Mouse (Mus musculus) heart, embryonic 10.5 days (tissue): ENCODE data around the gene Polr2c. TPM values are rescaled to one million over a fixed set of nuclear protein-coding genes. Genes with fewer than 3 reads are reported as not detected.

Experiments used
- DNase-seq: peaks from one replicate; pipeline ENCODE4 v3.0.0-alpha.2; 2017; ENCODE audit warnings: low spot score
- H3K27ac ChIP-seq: fragments of 300-500 bp; sonication (generic); 2 replicates; pipeline ENCODE4 v1.5.1; 2016; ENCODE audit warnings: mild to moderate bottlenecking
- H3K27me3 ChIP-seq: fragments of 300-500 bp; sonication (generic); 2 replicates; pipeline ENCODE4 v1.6.1; 2016; ENCODE audit warnings: mild to moderate bottlenecking; ENCODE audit not compliant: poor library complexity, insufficient read depth, severe bottlenecking
- H3K36me3 ChIP-seq: fragments of 300-500 bp; sonication (generic); 2 replicates; pipeline ENCODE4 v1.6.1; 2016; ENCODE audit warnings: mild to moderate bottlenecking, moderate library complexity
- H3K4me1 ChIP-seq: fragments of 300-500 bp; sonication (generic); 2 replicates; pipeline ENCODE4 v1.6.1; 2016; ENCODE audit warnings: mild to moderate bottlenecking
- H3K4me3 ChIP-seq: fragments of 300-500 bp; sonication (generic); 2 replicates; pipeline ENCODE4 v1.5.1; 2016; ENCODE audit warnings: mild to moderate bottlenecking, moderate library complexity
- H3K9me3 ChIP-seq: fragments of 300-500 bp; sonication (generic); 2 replicates; pipeline ENCODE4 v1.6.1; 2016; ENCODE audit warnings: mild to moderate bottlenecking, moderate library complexity
- WGBS: fragments of 180-500 bp; shearing (Covaris S2); methylation state at CpG from one replicate; pipeline ENCODE4 v1.1.7; 2016; 5-methylcytosine and 5-hydroxymethylcytosine counted together
- polyA plus RNA-seq: library from polyadenylated mRNA; unstranded; fragments of >200 nt; fragmentation: Nextera tagmentation; extraction: Ambion mirVana; gene quantifications from 2 replicates; pipeline ENCODE4 v1.2.1, GENCODE M21; 2016

Polr2c gene
- polyA plus RNA-seq, 1 experiment from 2014 or later, result 190 TPM

GRCm38 (mm10) chr8:94874358-94874757, 17.1 kb downstream of the Polr2c start:
- no peaks in the 10 kb centered on the region for H3K9me3 ChIP-seq
- H3K4me1 ChIP-seq, result peaks cover 74% of the 10 kb centered on the region
- DNase-seq, result peak; percentile 88
- WGBS, result 8% methylated on average over 6 of the region's 6 CpGs
- H3K27me3 ChIP-seq, result peaks cover 5% of the 10 kb centered on the region; the same call in 1 of the 2 replicates
- H3K4me3 ChIP-seq, result peak overlapping the region; percentile 88
- peak overlapping the region; percentile 91 for H3K27ac ChIP-seq
- H3K36me3 ChIP-seq, result peaks cover 12% of the 10 kb centered on the region

GRCm38 (mm10) chr8:94875096-94875870, 18.0 kb downstream of the Polr2c start:
- no peak for DNase-seq
- peak overlapping the region; percentile 91 for H3K27ac ChIP-seq
- peak overlapping the region; percentile 88 for H3K4me3 ChIP-seq
- peaks cover 5% of the 10 kb centered on the region; the same call in 1 of the 2 replicates for H3K27me3 ChIP-seq
- H3K4me1 ChIP-seq, result peaks cover 65% of the 10 kb centered on the region
- H3K36me3 ChIP-seq, result peaks cover 2% of the 10 kb centered on the region; the same call in 1 of the 2 replicates
- H3K9me3 ChIP-seq, result no peaks in the 10 kb centered on the region
- WGBS, result 6% methylated on average over 17 of the region's 17 CpGs

- under 1% methylated on average over 20 of the region's 20 CpGs for WGBS
- peaks cover 62% of the 10 kb centered on the region for H3K4me1 ChIP-seq
Measured at GRCm38 (mm10) chr8:94875871-94876150, 18.6 kb downstream of the Polr2c start.

DNA sequence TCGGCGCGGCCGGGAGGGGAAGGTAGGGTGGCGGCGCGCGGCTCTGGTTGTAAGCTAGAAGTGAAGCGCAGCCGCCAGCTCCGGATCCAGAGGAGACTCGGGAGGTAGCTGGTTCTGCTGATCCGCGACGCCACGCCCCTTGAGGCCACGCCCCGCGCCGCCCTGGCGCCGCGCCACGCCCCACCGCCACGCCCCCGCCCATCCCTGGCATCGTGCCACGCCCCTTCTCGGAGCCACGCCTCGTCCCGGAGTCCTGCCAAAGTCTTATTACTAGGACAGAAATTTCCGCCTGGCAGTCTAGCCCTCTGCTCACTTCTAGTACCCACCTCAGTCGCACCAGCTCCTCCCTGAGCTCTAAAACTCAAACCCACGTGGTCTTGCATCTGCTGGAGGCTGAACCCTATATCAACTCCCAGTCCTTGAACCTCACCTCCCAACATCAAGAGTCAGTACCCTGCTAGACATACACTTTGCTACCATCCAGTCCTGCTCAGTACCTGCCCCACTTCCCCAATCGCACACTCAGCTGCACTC, 19.0 kb downstream of the Polr2c start, which contains the start of gene Dok4:
Gene Dok4, minus strand, starts transcription at position 134 of the 534 bp plus-strand sequence.
- peaks cover 60% of the 10 kb centered on the region for H3K4me1 ChIP-seq
- peaks cover 5% of the 10 kb centered on the region; the same call in 1 of the 2 replicates for H3K27me3 ChIP-seq
- WGBS, result under 1% methylated on average over 34 of the region's 37 CpGs
- no peaks in the 10 kb centered on the region for H3K9me3 ChIP-seq
- DNase-seq, result peak; percentile 97
- H3K36me3 ChIP-seq, result no peaks in the 10 kb centered on the region
- H3K4me3 ChIP-seq, result peak within 1 kb of the TSS; percentile 88
- H3K27ac ChIP-seq, result peak within 1 kb of the TSS; percentile 91

More at GRCm38 (mm10) chr8:94875871-94876150, 18.6 kb downstream of the Polr2c start:
- Histone ChIP-seq H3K27ac (peak overlapping the region; percentile 91), H3K27me3 (peaks cover 5% of the 10 kb centered on the region; the same call in 1 of the 2 replicates), H3K4me3 (peak overlapping the region; percentile 88), H3K36me3 (no peaks in the 10 kb centered on the region), H3K9me3 (no peaks in the 10 kb centered on the region)
- no peak for DNase-seq

DNA sequence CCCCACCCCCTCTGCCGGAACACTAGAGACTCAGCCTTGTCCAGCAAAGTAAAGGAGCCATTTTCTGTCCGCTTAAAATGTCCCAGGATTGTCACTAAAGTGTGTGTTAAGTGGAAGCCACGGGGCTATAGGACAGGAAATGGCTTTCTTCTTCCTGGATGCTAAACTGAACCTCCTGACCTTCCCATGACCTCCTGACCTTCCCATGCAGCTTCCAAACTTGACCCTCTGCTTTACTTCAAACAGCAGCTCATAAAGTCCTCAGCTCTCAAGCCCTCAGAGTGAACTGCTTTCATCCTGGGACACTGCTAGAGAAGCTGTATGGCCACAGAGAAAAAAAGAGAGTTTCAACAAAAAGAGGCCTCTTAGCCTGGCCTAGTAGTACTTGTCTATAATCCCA, 19.6 kb downstream of the Polr2c start:
- Histone ChIP-seq H3K27me3 (peaks cover 5% of the 10 kb centered on the region; the same call in 1 of the 2 replicates), H3K36me3 (no peaks in the 10 kb centered on the region), H3K9me3 (no peaks in the 10 kb centered on the region), H3K4me3 (peak overlapping the region; percentile 88), H3K4me1 (peaks cover 55% of the 10 kb centered on the region), H3K27ac (peak overlapping the region; percentile 91)
- DNase-seq, result no peak
- WGBS, result 42% methylated on average over 3 of the region's 3 CpGs

GRCm38 (mm10) chr8:94880742-94881141, 23.5 kb downstream of the Polr2c start:
- Histone ChIP-seq H3K36me3 (no peaks in the 10 kb centered on the region), H3K27me3 (no peaks in the 10 kb centered on the region), H3K4me3 (no peak overlapping the region), H3K27ac (no peak overlapping the region), H3K9me3 (no peaks in the 10 kb centered on the region), H3K4me1 (peaks cover 20% of the 10 kb centered on the region)
- 60% methylated on average over 4 of the region's 4 CpGs for WGBS
- no peak for DNase-seq

DNA sequence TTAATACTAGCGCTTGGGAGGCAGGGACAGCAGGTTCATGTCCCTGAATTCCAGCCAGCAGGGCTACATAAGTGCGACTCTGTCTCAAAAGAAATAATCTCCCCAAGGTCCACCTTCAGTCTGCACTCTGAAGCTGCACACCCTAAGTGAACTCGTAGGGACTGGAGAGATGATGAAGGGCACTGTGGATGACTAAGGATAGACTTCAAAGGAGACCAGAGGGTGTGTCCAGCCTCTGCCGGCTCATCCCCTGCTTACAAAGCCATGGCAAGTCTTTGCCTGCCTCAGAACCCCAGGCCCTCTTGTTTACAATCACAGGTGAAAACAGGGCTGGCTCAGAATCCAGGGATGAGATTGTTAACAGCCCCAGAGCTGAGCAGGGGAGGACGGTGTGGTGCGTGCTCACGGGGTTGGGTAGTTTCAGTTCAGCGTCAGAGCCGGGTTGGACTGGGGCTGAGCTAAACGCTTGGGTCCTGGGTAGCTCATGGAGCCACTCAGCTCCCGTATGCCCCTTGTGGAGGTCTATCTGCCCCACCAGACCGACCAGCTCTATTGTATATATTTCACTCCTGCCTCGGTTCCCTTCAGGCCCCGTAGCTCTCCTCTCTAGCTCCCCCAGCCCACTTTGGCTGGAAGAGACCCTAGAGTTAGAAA, 31.3 kb downstream of the Polr2c start:
- Histone ChIP-seq H3K36me3 (no peaks in the 10 kb centered on the region), H3K4me1 (peaks cover 28% of the 10 kb centered on the region), H3K27ac (peak overlapping the region; percentile 54; the same call in 1 of the 2 replicates), H3K9me3 (no peaks in the 10 kb centered on the region), H3K27me3 (no peaks in the 10 kb centered on the region), H3K4me3 (peak overlapping the region; percentile 22; the same call in 1 of the 2 replicates)
- no peak for DNase-seq
- 37% methylated on average over 14 of the region's 14 CpGs for WGBS

GRCm38 (mm10) chr8:94892917-94893316, 35.7 kb downstream of the Polr2c start:
- H3K9me3 ChIP-seq, result no peaks in the 10 kb centered on the region
- H3K27me3 ChIP-seq, result no peaks in the 10 kb centered on the region
- DNase-seq, result peak; percentile 87
- 18% methylated on average over 2 of the region's 2 CpGs for WGBS
- 0 out of 2 replicates have a peak overlapping the region, but pooled peaks have one; percentile 0 for H3K4me3 ChIP-seq
- peaks cover 41% of the 10 kb centered on the region for H3K4me1 ChIP-seq
- peak overlapping the region; percentile 81 for H3K27ac ChIP-seq
- no peaks in the 10 kb centered on the region for H3K36me3 ChIP-seq

GRCm38 (mm10) chr8:94899262-94899661, 42.0 kb downstream of the Polr2c start:
- Histone ChIP-seq H3K27ac (peak overlapping the region; percentile 92), H3K4me3 (peak overlapping the region; percentile 52), H3K27me3 (no peaks in the 10 kb centered on the region), H3K36me3 (peaks cover 24% of the 10 kb centered on the region), H3K9me3 (no peaks in the 10 kb centered on the region), H3K4me1 (peaks cover 63% of the 10 kb centered on the region)
- WGBS, result 4% methylated on average over 11 of the region's 11 CpGs
- peak; percentile 94 for DNase-seq

GRCm38 (mm10) chr8:94900617-94901016, 43.4 kb downstream of the Polr2c start:
- Histone ChIP-seq H3K27me3 (no peaks in the 10 kb centered on the region), H3K4me1 (peaks cover 69% of the 10 kb centered on the region), H3K4me3 (peak overlapping the region; percentile 33), H3K27ac (peak overlapping the region; percentile 92), H3K36me3 (peaks cover 38% of the 10 kb centered on the region), H3K9me3 (no peaks in the 10 kb centered on the region)
- DNase-seq, result peak; percentile 85
- WGBS, result 3% methylated on average over 6 of the region's 6 CpGs

GRCm38 (mm10) chr8:94901031-94901430, 43.8 kb downstream of the Polr2c start:
- Histone ChIP-seq H3K36me3 (peaks cover 42% of the 10 kb centered on the region), H3K4me3 (peak overlapping the region; percentile 33), H3K4me1 (peaks cover 73% of the 10 kb centered on the region), H3K27me3 (no peaks in the 10 kb centered on the region), H3K9me3 (no peaks in the 10 kb centered on the region), H3K27ac (peak overlapping the region; percentile 92)
- 4% methylated on average over 5 of the region's 5 CpGs for WGBS
- peak; percentile 93 for DNase-seq

DNA sequence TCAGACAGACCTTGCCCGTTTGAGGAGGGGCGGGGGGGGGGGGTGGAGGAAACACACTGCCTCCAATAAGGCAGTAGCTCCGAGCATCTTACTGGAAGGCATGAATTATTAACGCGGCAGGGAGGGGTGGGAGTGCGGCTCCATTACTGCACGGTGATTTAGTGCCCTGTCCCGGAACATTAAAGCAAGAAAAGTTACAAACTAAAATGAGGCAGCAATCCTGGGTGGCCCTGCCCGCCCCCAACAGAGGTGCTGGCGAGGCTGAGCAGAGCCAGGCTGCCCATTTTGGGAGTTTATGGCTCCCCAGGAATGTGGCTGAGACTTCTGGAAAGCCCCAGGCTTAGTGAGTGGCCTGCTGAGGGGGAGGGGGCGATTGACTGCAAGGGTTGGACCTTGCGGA, 46.5 kb downstream of the Polr2c start:
- Histone ChIP-seq H3K9me3 (no peaks in the 10 kb centered on the region), H3K27me3 (no peaks in the 10 kb centered on the region), H3K27ac (peak overlapping the region; percentile 64), H3K4me1 (peaks cover 73% of the 10 kb centered on the region), H3K36me3 (peaks cover 66% of the 10 kb centered on the region), H3K4me3 (no peak overlapping the region)
- DNase-seq, result no peak
- 68% methylated on average over 12 of the region's 12 CpGs for WGBS
